Mouse (Mus musculus) heart, embryonic 13.5 days (tissue): ENCODE data around the gene Hexim2. TPM values are rescaled to one million over a fixed set of nuclear protein-coding genes. Genes with fewer than 3 reads are reported as not detected.

ENCODE experiments used
- ATAC-seq: fragments of 200-750 bp; cut with Nextera tagmentation; 2 replicates; pipeline ENCODE4 v1.8.0; 2017; ENCODE audit warnings: moderate TSS enrichment; ENCODE audit not compliant: insufficient number of reproducible peaks, low FRiP score, low TSS enrichment; ENCODE audit errors: extremely low read depth
- H3K27ac ChIP-seq: fragments of 300-500 bp; sonication (generic); replicated peaks from 2 replicates; pipeline ENCODE4 v1.5.1; 2015; ENCODE audit warnings: moderate library complexity, mild to moderate bottlenecking, inconsistent platforms
- H3K27me3 ChIP-seq: fragments of 300-500 bp; sonication (generic); replicated peaks from 2 replicates; pipeline ENCODE4 v1.6.1; 2015; ENCODE audit warnings: mild to moderate bottlenecking, inconsistent platforms
- H3K36me3 ChIP-seq: fragments of 300-500 bp; sonication (generic); 2 replicates; pipeline ENCODE4 v1.6.1; 2015; ENCODE audit warnings: mild to moderate bottlenecking, inconsistent platforms
- H3K4me1 ChIP-seq: fragments of 300-500 bp; sonication (generic); 2 replicates; pipeline ENCODE4 v1.6.1; 2015; ENCODE audit warnings: inconsistent platforms
- H3K4me2 ChIP-seq: fragments of 300-500 bp; sonication (generic); 2 replicates; pipeline ENCODE4 v1.6.1; 2015; ENCODE audit warnings: inconsistent platforms, mild to moderate bottlenecking, moderate library complexity
- H3K4me3 ChIP-seq: fragments of 300-500 bp; sonication (generic); 2 replicates; pipeline ENCODE4 v1.5.1; 2015; ENCODE audit warnings: moderate library complexity, mild to moderate bottlenecking, inconsistent platforms
- H3K9ac ChIP-seq: fragments of 300-500 bp; sonication (generic); 2 replicates; pipeline ENCODE4 v1.6.1; 2015; ENCODE audit warnings: inconsistent platforms, mild to moderate bottlenecking, moderate library complexity
- H3K9me3 ChIP-seq: fragments of 300-500 bp; sonication (generic); 2 replicates; pipeline ENCODE4 v1.6.1; 2016; ENCODE audit warnings: inconsistent platforms
- whole genome bisulfite sequencing: fragments of 180-500 bp; shearing (Covaris S2); methylation state at CpG from one replicate; pipeline ENCODE4 v1.1.7; 2015; ENCODE audit warnings: mixed read lengths; 5-methylcytosine and 5-hydroxymethylcytosine counted together
- polyA plus RNA-seq: library from polyadenylated mRNA; unstranded; fragments of >200 nt; fragmentation: Nextera tagmentation; extraction: Ambion mirVana; gene quantifications from 2 replicates; pipeline ENCODE4 v1.2.1, GENCODE M21; 2015

Gene Hexim2
- polyA plus RNA-seq, 1 experiment from 2014 or later = 5.7 TPM

GRCm38 (mm10) chr11:103142441-103143182, 10.4 kb downstream of the Hexim2 start:
- Histone ChIP-seq H3K27me3 (no peaks in the 10 kb centered on the region), H3K36me3 (peaks cover 15% of the 10 kb centered on the region), H3K4me2 (peak overlapping the region; percentile 62), H3K4me3 (peak overlapping the region; percentile 34), H3K4me1 (peaks cover 45% of the 10 kb centered on the region), H3K27ac (peak overlapping the region; percentile 88), H3K9ac (peak overlapping the region; percentile 75), H3K9me3 (no peaks in the 10 kb centered on the region)
- WGBS = 25% methylated on average over 8 of the region's 8 CpGs
- ATAC-seq = 0 out of 2 replicates have a peak, but pooled peaks have one; percentile 27

GRCm38 (mm10) chr11:103144309-103145285, 12.4 kb downstream of the Hexim2 start:
- Histone ChIP-seq H3K27me3 (no peaks in the 10 kb centered on the region), H3K4me3 (no peak overlapping the region), H3K4me2 (no peak overlapping the region), H3K9ac (peak overlapping the region; percentile 45), H3K4me1 (peaks cover 45% of the 10 kb centered on the region), H3K36me3 (peaks cover 3% of the 10 kb centered on the region; the same call in 1 of the 2 replicates), H3K9me3 (no peaks in the 10 kb centered on the region), H3K27ac (peak overlapping the region; percentile 53)
- ATAC-seq = no peak
- WGBS = 33% methylated on average over 12 of the region's 12 CpGs

- Histone ChIP-seq H3K27me3 (no peaks in the 10 kb centered on the region), H3K9ac (no peak overlapping the region), H3K27ac (no peak overlapping the region), H3K36me3 (no peaks in the 10 kb centered on the region), H3K4me3 (no peak overlapping the region), H3K4me1 (peaks cover 34% of the 10 kb centered on the region), H3K9me3 (no peaks in the 10 kb centered on the region), H3K4me2 (no peak overlapping the region)
- WGBS = 86% methylated on average over 4 of the region's 4 CpGs
- no peak for ATAC-seq
These were observed 14.2 kb downstream of the Hexim2 start for GRCm38 (mm10) chr11:103146386-103146785.

GRCm38 (mm10) chr11:103147766-103148165, 15.5 kb downstream of the Hexim2 start:
- Histone ChIP-seq H3K27ac (no peak overlapping the region), H3K36me3 (no peaks in the 10 kb centered on the region), H3K4me3 (no peak overlapping the region), H3K27me3 (no peaks in the 10 kb centered on the region), H3K4me1 (peaks cover 21% of the 10 kb centered on the region), H3K9me3 (no peaks in the 10 kb centered on the region), H3K9ac (no peak overlapping the region), H3K4me2 (no peak overlapping the region)
- 67% methylated on average over 4 of the region's 4 CpGs for WGBS
- ATAC-seq = no peak

GRCm38 (mm10) chr11:103149771-103150170, 17.5 kb downstream of the Hexim2 start:
- Histone ChIP-seq H3K4me1 (peaks cover 8% of the 10 kb centered on the region), H3K36me3 (no peaks in the 10 kb centered on the region), H3K27ac (no peak overlapping the region), H3K4me2 (no peak overlapping the region), H3K9ac (no peak overlapping the region), H3K27me3 (no peaks in the 10 kb centered on the region), H3K9me3 (no peaks in the 10 kb centered on the region), H3K4me3 (no peak overlapping the region)
- ATAC-seq = no peak
- WGBS = 84% methylated on average over 4 of the region's 4 CpGs

GRCm38 (mm10) chr11:103158621-103159478, 26.6 kb downstream of the Hexim2 start:
- no peaks in the 10 kb centered on the region for H3K27me3 ChIP-seq
- peak overlapping the region; percentile 72 for H3K9ac ChIP-seq
- peak overlapping the region; percentile 49 for H3K4me3 ChIP-seq
- H3K27ac ChIP-seq = peak overlapping the region; percentile 63; the same call in 1 of the 2 replicates
- H3K4me2 ChIP-seq = peak overlapping the region; percentile 75
- ATAC-seq = peak; percentile 88
- peaks cover 14% of the 10 kb centered on the region for H3K4me1 ChIP-seq
- no peaks in the 10 kb centered on the region for H3K36me3 ChIP-seq
- no peaks in the 10 kb centered on the region for H3K9me3 ChIP-seq
- under 1% methylated on average over 25 of the region's 25 CpGs for WGBS

GRCm38 (mm10) chr11:103160738-103161137, 28.5 kb downstream of the Hexim2 start:
- WGBS = 87% methylated on average over 11 of the region's 11 CpGs
- no peak overlapping the region for H3K27ac ChIP-seq
- peaks cover 19% of the 10 kb centered on the region for H3K4me1 ChIP-seq
- no peak for ATAC-seq
- no peaks in the 10 kb centered on the region for H3K9me3 ChIP-seq
- H3K4me3 ChIP-seq = no peak overlapping the region
- H3K9ac ChIP-seq = no peak overlapping the region
- no peaks in the 10 kb centered on the region for H3K36me3 ChIP-seq
- no peak overlapping the region for H3K4me2 ChIP-seq
- no peaks in the 10 kb centered on the region for H3K27me3 ChIP-seq

GRCm38 (mm10) chr11:103161449-103161848, 29.2 kb downstream of the Hexim2 start:
- Histone ChIP-seq H3K9ac (no peak overlapping the region), H3K9me3 (no peaks in the 10 kb centered on the region), H3K4me2 (no peak overlapping the region), H3K27me3 (0 out of 2 replicates have a peak, but pooled peaks cover 7% of the 10 kb centered on the region), H3K36me3 (no peaks in the 10 kb centered on the region), H3K4me3 (no peak overlapping the region), H3K4me1 (peaks cover 19% of the 10 kb centered on the region), H3K27ac (no peak overlapping the region)
- WGBS = 70% methylated on average over 7 of the region's 7 CpGs
- no peak for ATAC-seq

GRCm38 (mm10) chr11:103162132-103162531, 29.9 kb downstream of the Hexim2 start:
- WGBS = 88% methylated on average over 5 of the region's 5 CpGs
- Histone ChIP-seq H3K4me2 (no peak overlapping the region), H3K9ac (no peak overlapping the region), H3K4me3 (no peak overlapping the region), H3K27me3 (0 out of 2 replicates have a peak, but pooled peaks cover 9% of the 10 kb centered on the region), H3K9me3 (no peaks in the 10 kb centered on the region), H3K36me3 (no peaks in the 10 kb centered on the region), H3K27ac (no peak overlapping the region), H3K4me1 (peaks cover 19% of the 10 kb centered on the region)
- ATAC-seq = no peak

GRCm38 (mm10) chr11:103164391-103164790, 32.2 kb downstream of the Hexim2 start:
- H3K27ac ChIP-seq = no peak overlapping the region
- H3K36me3 ChIP-seq = no peaks in the 10 kb centered on the region
- H3K27me3 ChIP-seq = peaks cover 26% of the 10 kb centered on the region
- H3K4me3 ChIP-seq = no peak overlapping the region; the same call in 1 of the 2 replicates
- H3K9me3 ChIP-seq = no peaks in the 10 kb centered on the region
- no peak for ATAC-seq
- peaks cover 8% of the 10 kb centered on the region for H3K4me1 ChIP-seq
- WGBS = 13% methylated on average over 10 of the region's 10 CpGs
- peak overlapping the region; percentile 35 for H3K4me2 ChIP-seq
- 0 out of 2 replicates have a peak overlapping the region, but pooled peaks have one; percentile 28 for H3K9ac ChIP-seq
